Mouse (Mus musculus): ENCODE results near the gene Wdr27. TPM values are rescaled to one million over a fixed set of nuclear protein-coding genes. Genes with fewer than 3 reads are reported as not detected.
"Not testable (repeated sequence)": the region's sequence is repeated elsewhere in the genome, so short reads cannot be mapped to it uniquely, and the experiment has no call there.

The Wdr27 gene
- 1 to 10 TPM in 1 of 2 experiments, under 1 TPM in 1; 0.81 to 1.3 TPM for total RNA-seq (2021)

GRCm38 (mm10) chr17:14943009-14943728 lies at the start of gene Wdr27, which contains the start of gene 1600012H06Rik:
Gene Wdr27, minus strand, starts transcription at chr17:14943158.
Gene 1600012H06Rik, plus strand, starts transcription at chr17:14943184.
- DNase-seq = peak; percentile 100

- DNase-seq = not testable (repeated sequence)
Measured at GRCm38 (mm10) chr17:14992522-14993138, 49.7 kb upstream of the Wdr27 start.

- peak; percentile 3 for DNase-seq
Measured at GRCm38 (mm10) chr17:14990116-14990702, 47.3 kb upstream of the Wdr27 start.

GRCm38 (mm10) chr17:14978362-14979038 lies 35.5 kb upstream of the Wdr27 start, which contains the start of the genes 9030025P20Rik and Gm3417:
Gene 9030025P20Rik, plus strand, starts transcription at chr17:14978468.
Gene Gm3417, minus strand, starts transcription at chr17:14978790.
- DNase-seq = not testable (repeated sequence)

- DNase-seq = not testable (repeated sequence)
Measured at GRCm38 (mm10) chr17:14977718-14978361, 34.9 kb upstream of the Wdr27 start.

GRCm38 (mm10) chr17:14968373-14968913 lies 25.5 kb upstream of the Wdr27 start:
- DNase-seq = not testable (repeated sequence)

GRCm38 (mm10) chr17:14961557-14962154 lies 18.7 kb upstream of the Wdr27 start:
- not testable (repeated sequence) for DNase-seq

- peak; percentile 50 for DNase-seq
Measured at GRCm38 (mm10) chr17:14960951-14961556, 18.1 kb upstream of the Wdr27 start, which contains the start of gene Phf10. Gene Phf10, minus strand, starts transcription at chr17:14961273.

- DNase-seq = peak; percentile 40
Measured at GRCm38 (mm10) chr17:14960520-14960919, 17.6 kb upstream of the Wdr27 start.

- DNase-seq = no peak
Measured at GRCm38 (mm10) chr17:14959979-14960378, 17.0 kb upstream of the Wdr27 start.

GRCm38 (mm10) chr17:14958686-14959327 lies 15.8 kb upstream of the Wdr27 start:
- no peak for DNase-seq

GRCm38 (mm10) chr17:14953452-14953851 lies 10.5 kb upstream of the Wdr27 start:
- DNase-seq = no peak

- no peak for DNase-seq
Measured at GRCm38 (mm10) chr17:14949161-14949827, 6.3 kb upstream of the Wdr27 start.

GRCm38 (mm10) chr17:14944551-14944950 lies 1.6 kb upstream of the Wdr27 start:
- DNase-seq = no peak

- no peak for DNase-seq
Measured at GRCm38 (mm10) chr17:14943729-14944059, 736 bp upstream of the Wdr27 start.

GRCm38 (mm10) chr17:14942181-14942580 lies 777 bp downstream of the Wdr27 start:
- not testable (repeated sequence) for DNase-seq

GRCm38 (mm10) chr17:14935841-14936605 lies 6.9 kb downstream of the Wdr27 start:
- DNase-seq = no peak

GRCm38 (mm10) chr17:14935280-14935679 lies 7.7 kb downstream of the Wdr27 start:
- DNase-seq = not testable (repeated sequence)

GRCm38 (mm10) chr17:14931469-14931868 lies 11.5 kb downstream of the Wdr27 start:
- DNase-seq = no peak
